Mouse (Mus musculus) bone marrow macrophage, adult 2 months (primary cell): ENCODE measurements around the gene Parg.

ENCODE experiments used
- CTCF ChIP-seq: IDR thresholded peaks from 2 replicates; pipeline ENCODE4 v1.5.1; 2012; ENCODE audit warnings: low read depth, mild to moderate bottlenecking, low read length, moderate library complexity
- POLR2A ChIP-seq: IDR thresholded peaks from 2 replicates; pipeline ENCODE4 v1.6.1; 2012; ENCODE audit warnings: mild to moderate bottlenecking, low read depth, low read length, borderline replicate concordance

GRCm38 (mm10) chr14:32246019-32246418 lies 44.3 kb downstream of the Parg start:
- TF ChIP-seq CTCF (no peak), POLR2A (no peak)
